Mouse (Mus musculus) c-Kit-positive CD71-negative TER-119-negative erythroid progenitor cells, embryonic 14.5 days (primary cell): ENCODE measurements around the gene Krtap2-4.
"Not testable (repeated sequence)": the region's sequence is repeated elsewhere in the genome, so short reads cannot be mapped to it uniquely, and the experiment has no call there.

Experiments
- DNase-seq: peaks from one replicate; pipeline ENCODE4 v3.0.0-alpha.2; 2013; ENCODE audit warnings: low read depth

Krtap2-4 gene

GRCm38 (mm10) chr11:99614796-99615363 is at the start of gene Krtap2-4:
Gene Krtap2-4, minus strand, starts transcription at chr11:99614846.
- DNase-seq = no peak

- no peak for DNase-seq
These were observed 48.2 kb upstream of the Krtap2-4 start for GRCm38 (mm10) chr11:99662802-99663201.

DNA sequence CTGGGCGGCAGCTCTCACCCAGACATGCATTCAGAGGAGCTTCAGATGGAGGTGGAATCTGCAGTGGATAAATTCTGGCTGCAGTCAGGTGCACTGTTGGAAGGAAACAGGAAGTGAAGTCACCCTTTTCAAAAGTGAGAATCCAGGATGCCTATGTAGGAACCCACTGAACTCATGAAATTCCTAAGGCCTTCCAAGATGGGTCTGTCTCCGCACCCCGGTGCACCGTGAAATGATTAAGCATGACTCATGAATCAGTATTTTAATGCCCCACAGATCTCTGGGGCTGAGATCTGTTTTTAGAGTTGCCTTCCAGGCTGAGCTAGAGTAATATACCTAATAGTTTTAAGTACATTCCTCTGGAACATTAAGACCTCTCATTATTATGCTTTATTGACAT is 44.6 kb upstream of the Krtap2-4 start:
- no peak for DNase-seq

GRCm38 (mm10) chr11:99658467-99659010 is 43.9 kb upstream of the Krtap2-4 start, which contains the start of gene Gm11563:
Gene Gm11563, minus strand, starts transcription at chr11:99658960.
- DNase-seq = not testable (repeated sequence)

- no peak for DNase-seq
These were observed 42.4 kb upstream of the Krtap2-4 start for GRCm38 (mm10) chr11:99657051-99657450.

DNA sequence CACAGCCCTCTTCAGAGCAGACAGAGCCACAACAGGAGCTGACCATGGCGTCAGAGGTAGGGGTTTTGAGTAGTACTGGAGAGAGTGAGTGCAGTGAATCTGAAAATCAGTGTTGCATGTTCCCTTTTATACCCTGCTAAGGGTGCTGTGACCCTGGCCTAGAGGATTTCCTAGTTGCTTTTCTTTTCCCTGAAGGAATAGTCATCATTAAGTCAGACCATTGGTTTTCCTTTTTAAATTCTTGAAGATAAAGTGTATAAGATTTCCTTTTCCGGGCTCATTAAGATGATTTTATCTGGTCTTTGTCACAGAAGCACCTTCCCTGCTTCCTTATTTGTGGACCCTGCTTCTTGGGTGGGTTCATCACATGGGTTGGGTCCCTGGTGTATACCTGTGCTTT is 35.5 kb upstream of the Krtap2-4 start, which contains the start of gene Gm11555:
Gene Gm11555, minus strand, starts transcription at position 101 of the 400 bp plus-strand sequence.
- no peak for DNase-seq

- no peak for DNase-seq
These were observed 31.8 kb upstream of the Krtap2-4 start for GRCm38 (mm10) chr11:99646444-99646843.

DNA sequence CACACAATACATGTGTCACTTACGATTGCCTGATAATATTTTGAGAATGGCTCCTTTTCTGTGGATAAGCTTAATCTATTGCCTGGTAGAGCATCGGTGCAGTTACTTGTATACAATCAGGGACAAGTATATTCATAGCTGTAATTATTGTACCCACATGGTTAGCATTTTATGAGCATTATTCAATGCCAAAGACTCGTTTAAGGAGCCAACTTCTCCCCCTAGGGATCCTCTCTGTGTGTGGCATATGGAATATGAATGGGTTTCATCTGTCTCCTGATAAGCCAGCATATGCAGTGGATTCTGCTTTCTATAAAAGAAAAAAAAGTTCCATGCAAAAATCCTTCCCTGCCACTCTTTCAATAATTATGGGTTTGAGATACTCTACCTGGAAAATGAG is 29.7 kb upstream of the Krtap2-4 start:
- DNase-seq = no peak

DNA sequence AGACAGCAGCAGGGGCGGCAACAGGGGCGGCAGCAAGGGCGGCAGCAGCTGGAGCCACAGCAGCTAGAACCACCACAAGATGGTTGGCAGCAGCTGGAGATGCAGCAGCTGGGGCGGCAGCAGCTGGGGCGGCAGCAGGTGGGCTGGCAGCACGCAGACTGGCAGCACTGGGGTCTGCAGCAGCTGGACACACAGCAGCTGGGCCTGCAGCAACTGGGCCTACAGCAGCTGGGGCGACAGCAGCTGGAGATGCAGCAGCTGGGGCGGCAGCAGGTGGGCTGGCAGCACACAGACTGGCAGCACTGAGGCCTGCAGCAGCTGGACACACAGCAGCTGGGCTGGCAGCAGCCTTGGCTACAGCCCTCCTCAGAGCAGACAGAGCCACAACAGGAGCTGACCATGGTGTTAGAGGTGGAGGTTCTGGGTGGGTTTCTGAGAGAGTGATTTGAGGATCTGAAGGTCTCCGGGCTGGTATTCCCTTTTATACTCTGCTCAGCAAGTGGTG is 29.0 kb upstream of the Krtap2-4 start, which contains the start of gene Krtap4-7:
Gene Krtap4-7, minus strand, starts transcription at position 455 of the 505 bp plus-strand sequence.
- not testable (repeated sequence) for DNase-seq

DNA sequence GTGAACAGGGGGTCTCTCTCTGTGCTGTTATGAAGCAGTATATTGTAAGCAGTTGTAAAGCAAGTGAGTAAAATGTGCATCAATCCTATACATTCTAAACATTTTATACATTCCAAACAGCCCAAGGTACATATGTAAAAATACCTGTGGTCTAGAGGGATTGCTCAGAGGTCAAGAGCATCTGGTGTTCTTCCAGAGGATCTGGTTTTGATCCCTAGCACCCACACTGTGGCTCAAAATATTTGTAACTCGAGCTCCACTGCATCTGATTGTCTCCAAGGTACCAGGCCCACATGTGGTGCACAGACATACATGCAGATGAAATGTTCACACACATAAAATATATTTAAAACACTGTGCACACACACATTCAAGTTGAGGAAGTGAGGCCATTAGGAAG is 26.3 kb upstream of the Krtap2-4 start:
- DNase-seq = no peak

- DNase-seq = no peak
These were observed 22.4 kb upstream of the Krtap2-4 start for GRCm38 (mm10) chr11:99637086-99637485.

- no peak for DNase-seq
These were observed 20.0 kb upstream of the Krtap2-4 start, which contains the start of gene Krtap4-2 for GRCm38 (mm10) chr11:99634653-99635134. Gene Krtap4-2, minus strand, starts transcription at chr11:99635084.

DNA sequence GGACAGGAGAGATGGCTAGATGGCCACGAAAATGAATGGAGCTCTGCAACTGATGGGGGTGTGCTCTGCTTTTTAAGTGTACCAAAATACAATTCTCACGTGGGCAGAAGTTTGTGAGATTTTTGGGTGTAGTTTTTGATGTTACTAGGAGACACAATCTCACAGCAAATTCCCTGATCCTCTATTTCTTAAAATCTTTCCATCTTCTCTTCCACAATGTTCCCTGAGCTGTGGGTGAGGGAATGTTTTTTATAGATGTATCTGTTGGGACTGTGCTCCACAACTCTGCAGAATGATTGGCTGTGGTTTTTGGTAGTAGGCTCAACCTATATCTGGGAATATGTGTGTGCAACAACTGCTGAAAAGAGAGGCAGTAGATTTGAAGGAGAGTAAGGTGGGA is 18.6 kb upstream of the Krtap2-4 start:
- DNase-seq = no peak

- no peak for DNase-seq
These were observed 16.2 kb upstream of the Krtap2-4 start for GRCm38 (mm10) chr11:99630890-99631289.

DNA sequence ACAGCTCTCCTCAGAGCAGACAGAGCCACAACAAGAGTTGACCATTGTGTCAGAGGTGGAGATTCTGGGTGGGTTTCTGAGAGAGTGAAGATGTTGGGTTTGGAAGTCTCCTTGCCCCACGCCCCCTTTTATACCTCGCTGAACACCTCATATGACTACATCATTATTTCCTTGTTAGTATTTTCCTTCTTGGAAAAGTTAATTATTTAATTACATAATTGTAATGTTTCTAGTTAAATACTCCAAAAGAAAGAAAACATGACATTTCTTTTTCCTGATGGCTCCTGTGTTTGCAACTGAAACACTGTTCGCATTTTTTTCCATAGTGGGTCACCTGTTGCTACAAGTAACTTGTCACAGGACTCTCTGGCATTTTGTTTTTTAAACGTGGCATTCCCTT is 13.5 kb upstream of the Krtap2-4 start, which contains the start of gene Krtap4-1:
Gene Krtap4-1, minus strand, starts transcription at position 101 of the 400 bp plus-strand sequence.
- no peak for DNase-seq

DNA sequence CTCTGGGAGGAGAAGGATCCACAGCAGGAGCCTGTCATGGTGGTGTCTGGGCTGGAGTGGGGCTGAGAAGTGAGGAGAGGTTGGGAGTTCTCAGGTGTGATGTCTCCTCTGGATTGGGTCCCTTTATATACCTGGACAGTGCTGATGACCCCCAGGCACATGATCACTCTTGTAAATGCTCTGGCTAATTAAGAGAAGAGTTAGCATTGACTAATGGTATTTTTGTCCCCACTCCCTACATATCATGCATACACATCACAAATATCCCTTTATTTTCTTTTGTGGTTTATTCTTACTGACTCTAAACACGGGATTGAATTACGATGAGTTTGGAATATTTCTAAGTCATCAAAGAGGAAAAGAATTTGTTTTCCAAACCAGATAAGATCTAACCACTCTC is 5.7 kb upstream of the Krtap2-4 start, which contains the start of gene Gm11562:
Gene Gm11562, minus strand, starts transcription at position 101 of the 400 bp plus-strand sequence.
- DNase-seq = no peak

DNA sequence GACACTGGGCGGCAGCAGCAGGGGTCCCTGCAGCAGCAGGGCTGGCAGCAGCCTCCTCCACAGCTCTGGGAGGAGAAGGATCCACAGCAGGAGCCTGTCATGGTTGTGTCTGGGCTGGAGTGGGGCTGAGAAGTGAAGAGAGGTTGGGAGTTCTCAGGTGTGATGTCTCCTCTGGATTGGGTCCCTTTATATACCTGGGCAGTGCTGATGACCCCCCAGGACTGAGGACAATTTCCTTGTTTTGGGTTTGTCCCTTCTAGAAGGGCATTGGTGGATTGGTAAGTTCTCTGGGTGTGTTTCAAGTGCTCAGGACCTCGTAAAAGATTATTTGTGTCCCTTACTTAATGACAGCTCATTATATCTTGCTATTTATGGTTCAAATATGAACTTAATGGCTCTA is 4.6 kb downstream of the Krtap2-4 start, which contains the start of gene Gm11937:
Gene Gm11937, minus strand, starts transcription at position 101 of the 400 bp plus-strand sequence.
- DNase-seq = not testable (repeated sequence)

DNA sequence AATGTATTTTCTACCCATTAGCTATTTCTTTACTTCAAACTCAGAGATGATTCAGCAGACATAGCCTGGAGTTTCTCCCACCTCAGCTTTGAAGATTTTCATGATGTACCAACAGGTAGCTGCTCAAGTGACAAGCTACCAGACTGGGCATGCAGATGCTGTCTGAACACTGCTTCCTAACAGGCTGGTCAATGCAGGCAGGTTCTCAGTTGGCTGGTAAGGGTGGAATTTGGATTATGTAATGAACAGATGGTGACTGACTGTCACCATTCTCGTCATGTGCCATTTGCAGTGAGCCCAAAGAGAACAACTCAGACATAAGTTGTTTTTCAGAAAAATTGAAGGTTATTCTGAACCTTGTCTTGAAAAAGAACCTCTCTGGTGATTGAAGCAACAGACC is 5.5 kb downstream of the Krtap2-4 start:
- DNase-seq = no peak

GRCm38 (mm10) chr11:99603208-99603607 is 11.4 kb downstream of the Krtap2-4 start, which contains the start of gene Gm11938:
Gene Gm11938, minus strand, starts transcription at chr11:99603308.
- not testable (repeated sequence) for DNase-seq

GRCm38 (mm10) chr11:99597742-99598141 is 16.9 kb downstream of the Krtap2-4 start, which contains the start of gene Krtap9-3:
Gene Krtap9-3, minus strand, starts transcription at chr11:99598105.
- DNase-seq = not testable (repeated sequence)

DNA sequence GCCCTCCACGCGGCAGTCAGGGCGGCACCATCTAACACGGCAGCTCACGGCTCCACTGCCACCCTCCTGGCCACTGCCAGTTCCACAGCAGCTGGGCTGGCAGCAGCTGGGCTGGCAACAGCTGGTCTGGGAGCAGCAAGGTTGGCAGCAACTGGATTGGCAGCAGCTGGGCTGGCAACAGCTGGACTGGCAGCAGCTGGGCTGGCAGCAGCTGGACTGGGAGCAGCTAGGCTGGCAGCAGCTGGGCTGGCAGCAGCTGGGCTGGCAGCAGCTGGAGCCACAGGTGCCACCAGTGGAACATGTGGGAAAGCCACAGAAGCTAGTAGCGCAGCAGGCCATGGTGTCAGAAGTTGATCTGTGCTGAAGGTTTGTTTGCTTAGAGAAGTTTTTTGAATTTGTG is 23.7 kb downstream of the Krtap2-4 start, which contains the start of gene Krtap1-3:
Gene Krtap1-3, minus strand, starts transcription at position 359 of the 400 bp plus-strand sequence.
- no peak for DNase-seq

- no peak for DNase-seq
These were observed 29.6 kb downstream of the Krtap2-4 start for GRCm38 (mm10) chr11:99585096-99585495.

DNA sequence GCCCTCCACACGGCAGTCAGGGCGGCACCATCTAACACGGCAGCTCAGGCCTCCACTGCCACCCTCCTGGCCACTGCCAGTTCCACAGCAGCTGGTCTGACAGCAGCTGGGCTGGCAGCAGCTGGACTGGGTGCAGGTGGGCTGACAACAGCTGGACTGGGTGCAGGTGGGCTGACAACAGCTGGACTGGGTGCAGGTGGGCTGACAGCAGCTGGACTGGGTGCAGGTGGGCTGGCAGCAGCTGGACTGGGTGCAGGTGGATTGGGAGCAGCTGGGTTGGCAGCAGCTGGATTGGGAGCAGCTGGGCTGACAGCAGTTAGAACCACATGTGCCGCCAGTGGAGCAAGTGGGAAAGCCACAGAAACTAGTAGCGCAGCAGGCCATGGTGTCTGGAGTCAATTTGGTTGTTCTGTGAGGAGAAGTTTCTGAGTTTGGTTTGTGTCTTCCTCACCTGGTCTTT is 31.4 kb downstream of the Krtap2-4 start, which contains the start of gene Krtap1-4:
Gene Krtap1-4, minus strand, starts transcription at position 410 of the 460 bp plus-strand sequence.
- DNase-seq = no peak
